Mouse (Mus musculus) liver, adult 2 months (tissue): ENCODE data around the gene Necap2. TPM values are rescaled to one million over a fixed set of nuclear protein-coding genes. Genes with fewer than 3 reads are reported as not detected.

Experiments used
- DNase-seq: peaks from one replicate; pipeline ENCODE4 v3.0.0-alpha.2; 2011; ENCODE audit warnings: low read depth, low spot score; ENCODE audit errors: extremely low read depth
- H3K27ac ChIP-seq: fragments of 200-500 bp; replicated peaks from 2 replicates; pipeline ENCODE4 v1.5.1; 2012; ENCODE audit warnings: low read depth, mild to moderate bottlenecking, control low read depth, inconsistent platforms, low read length; ENCODE audit not compliant: insufficient read depth
- H3K27me3 ChIP-seq: fragments of 200-500 bp; 2 replicates; pipeline ENCODE4 v1.6.1; 2012; ENCODE audit warnings: mild to moderate bottlenecking, moderate library complexity, low read length, inconsistent platforms; ENCODE audit not compliant: control insufficient read depth, insufficient read depth
- H3K36me3 ChIP-seq: fragments of 200-500 bp; 2 replicates; pipeline ENCODE4 v1.6.1; 2012; ENCODE audit warnings: low read length, inconsistent platforms; ENCODE audit not compliant: control insufficient read depth, insufficient read depth
- H3K4me1 ChIP-seq: fragments of 200-500 bp; 2 replicates; pipeline ENCODE4 v1.6.1; 2011; ENCODE audit warnings: low read length; ENCODE audit not compliant: control insufficient read depth, insufficient read depth
- H3K4me3 ChIP-seq: fragments of 200-500 bp; 2 replicates; pipeline ENCODE4 v1.5.1; 2011; ENCODE audit warnings: low read depth, mild to moderate bottlenecking, control low read depth, low read length, moderate library complexity; ENCODE audit not compliant: insufficient read depth
- H3K79me2 ChIP-seq: fragments of 200-500 bp; 2 replicates; pipeline ENCODE4 v1.6.1; 2012; ENCODE audit warnings: inconsistent platforms, mild to moderate bottlenecking, low read length, moderate library complexity; ENCODE audit not compliant: control insufficient read depth, insufficient read depth
- H3K9ac ChIP-seq: fragments of 200-500 bp; 2 replicates; pipeline ENCODE4 v1.6.1; 2012; ENCODE audit warnings: low read depth, mild to moderate bottlenecking, control low read depth, inconsistent platforms, low read length
- CTCF ChIP-seq: fragments of 200-500 bp; IDR thresholded peaks from 2 replicates; pipeline ENCODE4 v1.5.1; 2011; ENCODE audit warnings: low read depth, low read length, control low read depth
- POLR2A ChIP-seq: fragments of 200-500 bp; IDR thresholded peaks from 2 replicates; pipeline ENCODE4 v1.6.1; 2011; ENCODE audit warnings: low read length, control low read depth; ENCODE audit not compliant: insufficient read depth; ENCODE audit errors: extremely low read depth
- WGBS: fragments of 180-500 bp; shearing (Covaris S2); methylation state at CpG from one replicate; pipeline ENCODE4 v1.1.7; 2018; 5-methylcytosine and 5-hydroxymethylcytosine counted together
- polyA plus RNA-seq: library from polyadenylated mRNA; depleted of rRNA; stranded (reverse); fragments of >200 nt; gene quantifications from 2 replicates; pipeline ENCODE4 v1.2.3, GENCODE M21; 2012
- total RNA-seq: library from RNA; depleted of rRNA; stranded (reverse); fragments of >200 nt; gene quantifications from 2 replicates; pipeline ENCODE4 v1.2.3, GENCODE M21; 2014

The Necap2 gene
- total and polyA plus RNA-seq, 2 experiments: 5.2 to 11.3 TPM

DNA sequence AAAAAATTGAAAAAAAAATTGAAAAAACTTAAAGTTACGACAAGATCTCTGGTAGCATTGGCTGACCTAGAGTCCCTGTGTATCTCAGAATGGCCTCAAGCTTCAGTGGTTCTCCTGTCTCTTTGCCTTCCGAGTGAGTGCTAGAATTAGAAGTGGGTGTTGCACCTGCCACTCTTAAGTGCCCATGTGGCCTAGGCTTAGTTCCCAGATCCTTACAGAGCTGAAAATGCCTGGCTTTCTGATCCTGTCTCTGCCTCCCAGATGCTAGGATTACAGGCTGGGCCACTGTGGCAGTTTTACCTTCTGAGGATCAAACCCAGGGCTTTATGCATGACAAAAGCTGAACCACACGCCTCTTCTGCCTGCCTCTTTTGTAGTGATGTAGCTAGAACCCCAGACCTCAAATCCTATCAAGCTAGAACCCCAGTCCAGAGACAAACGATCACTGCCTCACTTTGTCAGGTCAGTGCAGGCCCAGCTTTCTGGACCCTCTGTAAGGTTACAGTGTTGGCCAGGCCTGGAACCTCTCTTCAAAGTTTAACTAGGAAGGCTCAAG lies 14.0 kb downstream of the Necap2 start:
- Histone ChIP-seq H3K9ac (no peak overlapping the region), H3K36me3 (peaks cover 7% of the 10 kb centered on the region; the same call in 1 of the 2 replicates), H3K27ac (no peak overlapping the region), H3K4me1 (peaks cover 1% of the 10 kb centered on the region), H3K79me2 (no peaks in the 10 kb centered on the region), H3K27me3 (no peaks in the 10 kb centered on the region), H3K4me3 (no peak overlapping the region)
- 90% methylated on average over 4 of the region's 4 CpGs for WGBS
- TF ChIP-seq POLR2A (no peak), CTCF (no peak)
- no peak for DNase-seq

GRCm38 (mm10) chr4:141060426-141061301 lies 17.5 kb downstream of the Necap2 start, which contains the start of gene Crocc:
TSS of gene Crocc (minus strand) at chr4:141060550.
- peak; percentile 90 for DNase-seq
- Histone ChIP-seq H3K27me3 (no peaks in the 10 kb centered on the region), H3K9ac (peak within 1 kb of the TSS; percentile 78), H3K4me3 (peak within 1 kb of the TSS; percentile 73), H3K36me3 (no peaks in the 10 kb centered on the region), H3K27ac (peak within 1 kb of the TSS; percentile 28), H3K4me1 (peaks cover 1% of the 10 kb centered on the region; the same call in 1 of the 2 replicates), H3K79me2 (no peaks in the 10 kb centered on the region)
- under 1% methylated on average over 75 of the region's 77 CpGs for WGBS
- peak; percentile 94 for TF ChIP-seq CTCF
- TF ChIP-seq POLR2A: peak; percentile 72; the same call in 1 of the 2 replicates

DNA sequence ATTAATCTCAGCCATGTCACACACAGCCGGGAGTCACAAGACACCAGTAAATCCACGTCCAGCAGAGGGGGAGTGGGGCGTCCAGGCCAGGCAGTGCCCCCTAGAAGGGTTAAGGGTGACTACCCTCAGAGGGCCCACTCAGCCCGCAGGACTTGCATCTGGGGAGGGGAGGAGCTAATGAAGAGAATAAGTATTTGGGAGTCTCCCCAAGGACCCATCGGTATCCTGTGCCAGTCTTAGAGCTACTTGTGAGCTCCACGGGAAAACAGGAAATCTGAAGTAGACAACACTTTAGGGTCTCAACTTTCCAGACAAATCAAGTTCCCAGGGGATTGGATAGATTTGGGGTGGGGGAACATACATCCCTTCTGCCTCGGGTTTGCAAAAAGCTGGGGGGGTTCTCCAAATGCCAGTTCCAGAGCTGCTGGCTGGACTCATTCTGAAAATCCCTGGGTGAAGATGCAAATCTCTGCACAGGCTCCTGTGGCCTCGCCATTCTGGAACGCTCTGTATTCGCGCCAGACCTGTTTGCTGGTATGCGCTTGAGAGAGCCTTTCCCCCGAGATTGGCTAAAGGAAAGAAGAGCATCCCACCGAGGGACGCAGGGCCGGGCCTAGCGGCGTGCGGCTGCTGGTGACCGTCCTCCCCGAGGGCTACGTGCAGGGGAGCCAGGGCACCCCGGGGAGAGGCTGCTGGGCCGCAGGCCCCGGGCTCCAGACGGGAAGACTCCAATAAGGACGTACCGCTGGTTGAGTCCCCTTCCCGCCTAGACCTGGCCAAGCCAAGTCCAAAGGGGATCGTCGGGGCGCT lies 18.3 kb downstream of the Necap2 start:
- 12% methylated on average over 32 of the region's 32 CpGs for WGBS
- Histone ChIP-seq H3K9ac (peak overlapping the region; percentile 78), H3K27me3 (no peaks in the 10 kb centered on the region), H3K27ac (peak overlapping the region; percentile 28; the same call in 1 of the 2 replicates), H3K4me1 (peaks cover 1% of the 10 kb centered on the region; the same call in 1 of the 2 replicates), H3K79me2 (no peaks in the 10 kb centered on the region), H3K36me3 (no peaks in the 10 kb centered on the region), H3K4me3 (peak overlapping the region; percentile 73)
- TF ChIP-seq POLR2A (no peak), CTCF (no peak)
- no peak for DNase-seq

- no peak overlapping the region for H3K27ac ChIP-seq
- 77% methylated on average over 9 of the region's 9 CpGs for WGBS
- H3K9ac ChIP-seq: no peak overlapping the region
- no peak overlapping the region for H3K4me3 ChIP-seq
- TF ChIP-seq POLR2A (no peak), CTCF (no peak)
- no peaks in the 10 kb centered on the region for H3K36me3 ChIP-seq
- H3K79me2 ChIP-seq: no peaks in the 10 kb centered on the region
- no peak for DNase-seq
- H3K27me3 ChIP-seq: no peaks in the 10 kb centered on the region
- H3K4me1 ChIP-seq: peaks cover 1% of the 10 kb centered on the region; the same call in 1 of the 2 replicates
Measured at GRCm38 (mm10) chr4:141058835-141059234, 19.3 kb downstream of the Necap2 start.

- Histone ChIP-seq H3K36me3 (no peaks in the 10 kb centered on the region), H3K27ac (no peak overlapping the region), H3K79me2 (no peaks in the 10 kb centered on the region), H3K4me1 (peaks cover 1% of the 10 kb centered on the region; the same call in 1 of the 2 replicates), H3K9ac (no peak overlapping the region), H3K27me3 (no peaks in the 10 kb centered on the region), H3K4me3 (no peak overlapping the region)
- no peak for TF ChIP-seq CTCF
- TF ChIP-seq POLR2A: no peak
- DNase-seq: no peak
- WGBS: 98% methylated on average over 10 of the region's 10 CpGs
Measured at GRCm38 (mm10) chr4:141056970-141057369, 21.2 kb downstream of the Necap2 start.
